Mouse (Mus musculus): ENCODE results near the gene Mfsd4b2. TPM values are rescaled to one million over a fixed set of nuclear protein-coding genes. Genes with fewer than 3 reads are reported as not detected.

Gene Mfsd4b2
- not detected for polyA plus RNA-seq (2014; fragmentation: Illumina TruSeq; extraction: RNeasy Lipid Tissue Mini Kit (QIAGEN cat#74804); ENCODE audit: low read depth, low replicate concordance)

DNA sequence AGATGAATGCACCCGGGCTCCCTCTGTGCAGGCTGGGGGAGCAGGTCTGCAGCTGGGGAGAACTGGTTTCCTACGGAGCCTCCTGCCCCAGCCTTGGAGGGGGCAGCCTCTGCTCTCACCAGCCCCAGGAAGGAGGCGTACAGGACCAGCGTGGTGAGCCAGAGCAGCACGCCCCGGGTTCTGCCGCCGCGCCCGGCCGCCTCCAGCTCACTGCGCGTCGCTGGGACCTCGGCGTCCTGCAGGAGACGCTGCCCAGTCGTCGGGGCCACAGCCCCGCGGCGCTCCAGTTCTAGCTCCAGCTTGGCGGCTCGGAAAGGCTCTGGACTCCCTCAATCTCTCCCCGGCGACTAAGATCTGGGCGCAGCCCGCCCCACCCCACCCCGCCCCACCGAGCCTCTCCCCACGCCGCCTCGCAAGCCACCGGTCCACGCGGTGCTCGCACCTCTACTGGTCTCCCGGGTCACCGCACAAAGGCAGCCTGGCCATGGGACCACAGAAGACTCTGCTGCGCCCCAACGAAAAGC is at the start of gene Mfsd4b2:
Gene Mfsd4b2 (minus strand): TSS at position 308 of the 524 bp plus-strand sequence.

DNA sequence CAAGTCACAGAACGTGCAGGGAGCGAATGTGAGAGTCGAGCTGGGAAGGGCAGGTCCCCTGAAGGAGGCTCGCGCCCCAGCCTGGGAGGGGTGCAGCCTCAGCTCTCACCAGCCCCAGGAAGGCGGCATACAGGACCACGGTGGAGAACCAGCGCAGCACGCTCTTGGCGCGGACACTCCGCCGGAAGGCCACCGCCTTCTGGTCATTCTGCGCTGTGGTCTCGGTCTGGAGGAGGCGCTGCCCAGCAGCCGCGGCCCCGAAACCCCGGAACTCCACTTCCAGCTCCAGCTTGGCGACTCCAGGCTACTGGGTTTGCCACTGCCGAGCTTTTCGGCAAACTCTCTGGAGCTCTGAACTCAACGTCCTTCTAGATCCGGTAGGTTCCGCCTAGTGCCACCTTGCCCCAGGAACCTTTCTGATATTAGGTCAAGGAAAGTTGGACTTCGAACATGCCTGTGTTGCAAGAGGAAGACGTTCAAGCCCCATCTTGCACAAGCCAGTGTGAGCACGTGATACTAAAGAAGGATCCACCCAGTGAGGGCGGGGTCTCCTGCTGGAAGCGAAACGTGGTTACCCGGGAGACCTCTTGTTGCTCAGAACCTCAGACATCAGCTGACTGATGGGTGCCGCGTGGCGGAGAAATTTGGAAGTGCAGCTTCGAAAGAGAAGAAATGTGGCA is 33.2 kb upstream of the Mfsd4b2 start, which contains the start of gene Mfsd4b3:
Gene Mfsd4b3 (minus strand): TSS at position 393 of the 680 bp plus-strand sequence.

DNA sequence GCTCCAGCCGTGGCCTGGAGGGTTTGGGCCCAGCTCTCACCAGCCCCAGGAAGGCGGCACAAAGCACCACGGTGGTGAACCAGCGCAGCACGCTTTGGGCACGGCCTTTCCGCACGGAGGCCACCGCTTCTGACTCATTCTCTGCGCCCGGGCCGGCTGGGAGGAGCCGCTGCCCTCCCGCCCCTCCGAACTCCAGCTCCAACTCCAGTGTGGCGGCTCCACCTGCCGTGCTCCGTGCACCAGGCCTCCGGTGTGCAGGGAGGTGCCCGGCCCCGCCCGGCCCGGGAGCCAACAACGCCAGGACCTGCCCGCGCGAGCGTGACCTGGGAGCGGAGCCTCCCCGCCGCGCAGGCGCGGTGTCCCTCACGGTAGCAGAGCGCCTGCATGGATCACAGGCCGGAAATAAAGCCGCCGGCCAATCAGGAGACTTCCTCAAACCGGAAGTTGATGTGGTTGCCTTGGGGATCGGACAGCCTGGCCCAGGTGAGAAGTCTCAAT is 27.8 kb downstream of the Mfsd4b2 start, which contains the start of gene Mfsd4b4:
Gene Mfsd4b4 (minus strand): TSS at position 365 of the 498 bp plus-strand sequence.

Other genes with a start within 250 kb of the Mfsd4b2 start
- 8.9 TPM for gene Rev3l, start 194.8 kb downstream of the Mfsd4b2 start, polyA plus RNA-seq (2014; fragmentation: Illumina TruSeq; extraction: RNeasy Lipid Tissue Mini Kit (QIAGEN cat#74804); ENCODE audit: low read depth, low replicate concordance)
- gene Mfsd4b4, start 27.7 kb downstream of the Mfsd4b2 start, polyA plus RNA-seq (2014; fragmentation: Illumina TruSeq; extraction: RNeasy Lipid Tissue Mini Kit (QIAGEN cat#74804); ENCODE audit: low read depth, low replicate concordance), result 4.0 TPM
- 6.9 TPM for gene Mfsd4b3, start 33.2 kb upstream of the Mfsd4b2 start, polyA plus RNA-seq (2014; fragmentation: Illumina TruSeq; extraction: RNeasy Lipid Tissue Mini Kit (QIAGEN cat#74804); ENCODE audit: low read depth, low replicate concordance)
- 0.79 TPM for gene Mfsd4b5, start 59.7 kb upstream of the Mfsd4b2 start, polyA plus RNA-seq (2014; fragmentation: Illumina TruSeq; extraction: RNeasy Lipid Tissue Mini Kit (QIAGEN cat#74804); ENCODE audit: low read depth, low replicate concordance)
- 3.0 TPM for gene Mfsd4b1, start 98.3 kb upstream of the Mfsd4b2 start, polyA plus RNA-seq (2014; fragmentation: Illumina TruSeq; extraction: RNeasy Lipid Tissue Mini Kit (QIAGEN cat#74804); ENCODE audit: low read depth, low replicate concordance)
- gene Slc16a10, start 215.3 kb upstream of the Mfsd4b2 start, polyA plus RNA-seq (2014; fragmentation: Illumina TruSeq; extraction: RNeasy Lipid Tissue Mini Kit (QIAGEN cat#74804); ENCODE audit: low read depth, low replicate concordance), result 14.8 TPM

Measured in heart, adult 10 weeks (tissue).